Mouse (Mus musculus) kidney, adult 9 months (tissue): Measurements from ENCODE around the gene Rnf144a.
"Not testable (repeated sequence)": the region's sequence is repeated elsewhere in the genome, so short reads cannot be mapped to it uniquely, and the experiment has no call there.

Experiments
- DNase-seq: peaks from one replicate; pipeline ENCODE4 v3.0.0; 2022

Gene Rnf144a

DNA sequence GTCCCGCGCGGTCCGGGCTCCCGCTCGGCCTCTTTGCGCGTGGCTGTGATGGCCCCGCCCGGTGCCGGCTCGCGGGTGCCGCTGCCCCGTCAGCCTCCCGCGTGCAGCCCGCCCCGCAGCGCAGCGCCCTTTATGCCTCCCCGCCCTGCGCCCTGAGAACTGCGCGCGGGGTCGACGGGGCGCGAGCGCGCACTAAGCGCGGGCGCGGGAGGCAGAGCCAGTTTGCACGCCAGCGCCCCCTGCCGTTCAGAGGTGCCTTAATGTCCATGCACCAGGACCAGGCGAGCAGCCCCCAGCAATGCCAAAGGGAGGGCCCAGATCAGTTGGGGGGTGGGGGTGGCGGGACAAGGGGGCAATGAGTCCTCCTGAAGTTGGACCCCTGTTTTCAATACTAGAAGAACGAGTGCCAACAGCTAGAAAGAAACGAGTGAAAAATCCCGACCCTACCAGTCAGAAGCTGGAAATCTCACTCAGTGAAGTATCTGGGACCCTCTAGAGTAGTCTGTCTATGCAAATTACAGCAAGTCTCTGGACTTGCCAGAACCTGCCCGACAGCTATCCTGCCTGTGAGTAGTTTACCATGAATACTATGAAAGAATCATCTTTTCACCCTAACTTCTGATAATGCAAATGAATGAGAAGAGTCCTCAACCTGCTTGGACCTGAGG lies at the start of gene Rnf144a:
Gene Rnf144a (minus strand): TSS at position 151 of the 668 bp plus-strand sequence.
- peak; percentile 80 for DNase-seq

DNA sequence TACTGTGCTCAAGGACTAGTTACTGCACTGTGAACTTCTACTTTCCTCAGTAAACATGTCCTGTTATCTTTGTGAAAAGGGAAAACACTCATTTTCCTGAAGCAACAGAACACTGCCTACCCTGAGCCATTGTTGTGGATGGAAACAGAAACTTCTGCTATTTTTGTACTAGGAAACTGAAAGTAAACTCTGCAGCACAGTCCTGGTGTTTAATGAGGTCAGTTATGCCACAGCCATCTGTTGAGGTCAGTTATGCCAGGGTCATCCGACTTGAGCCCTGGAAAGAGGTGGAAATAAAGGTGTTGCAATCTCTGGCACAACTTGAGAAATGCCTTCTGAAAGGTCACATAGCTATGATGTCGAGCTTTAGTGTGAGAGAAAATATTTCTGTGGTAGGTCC lies 45.0 kb upstream of the Rnf144a start:
- DNase-seq, result peak; percentile 52

DNA sequence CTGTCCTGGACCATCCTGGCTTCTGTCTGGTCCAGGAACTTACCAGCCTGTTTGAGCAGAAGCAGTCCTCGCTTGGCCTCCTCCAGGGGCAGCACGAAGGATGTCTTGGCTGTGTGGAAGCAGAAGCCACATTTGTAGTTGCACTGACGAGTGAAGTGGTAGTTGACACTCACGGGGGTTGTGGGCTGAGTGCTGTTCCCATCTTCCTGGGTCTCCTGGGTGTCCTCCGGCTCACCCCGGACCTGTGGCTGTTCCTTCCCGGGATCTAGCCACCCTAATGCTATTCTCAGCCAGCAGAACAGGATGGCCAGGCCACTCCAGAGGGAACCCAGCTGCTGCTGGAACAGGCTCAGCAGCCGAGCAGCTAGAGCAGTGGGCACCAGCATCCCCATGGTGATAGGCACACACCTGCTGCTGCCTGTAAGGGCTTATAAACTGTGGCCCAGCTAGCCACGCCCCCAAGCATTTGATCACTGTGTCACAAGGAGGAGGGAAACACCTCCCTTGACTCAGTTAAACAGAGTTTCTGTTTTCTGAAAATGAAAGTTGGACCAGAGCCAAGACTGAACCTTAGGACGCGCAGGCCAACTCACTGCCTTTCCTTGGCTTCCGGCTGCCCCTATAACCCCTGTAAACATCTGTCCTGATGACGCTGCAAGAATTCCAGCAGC lies 41.1 kb upstream of the Rnf144a start, which contains the start of gene Rsad2:
Gene Rsad2 (minus strand): TSS at position 425 of the 671 bp plus-strand sequence.
- peak; percentile 87 for DNase-seq

DNA sequence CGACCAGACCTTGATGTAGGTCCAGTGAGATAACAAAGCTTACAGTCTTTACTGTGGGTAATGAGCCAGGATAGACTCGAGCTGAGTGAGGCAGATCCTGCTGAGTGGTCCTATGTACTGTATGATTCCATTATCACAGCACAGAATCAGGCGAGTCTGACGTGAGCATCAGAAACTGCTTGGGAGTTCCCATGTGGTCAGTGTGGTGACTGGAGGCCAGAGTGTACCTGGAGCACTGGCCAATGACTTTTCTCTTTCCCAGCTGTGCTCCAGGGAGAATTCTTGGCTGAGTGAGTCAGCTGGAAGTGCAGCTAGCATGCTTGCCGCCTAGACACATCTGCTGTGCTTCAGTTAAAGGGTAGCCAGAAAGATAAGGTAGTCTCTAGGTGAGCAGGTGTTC lies 39.6 kb upstream of the Rnf144a start:
- DNase-seq, result no peak

DNA sequence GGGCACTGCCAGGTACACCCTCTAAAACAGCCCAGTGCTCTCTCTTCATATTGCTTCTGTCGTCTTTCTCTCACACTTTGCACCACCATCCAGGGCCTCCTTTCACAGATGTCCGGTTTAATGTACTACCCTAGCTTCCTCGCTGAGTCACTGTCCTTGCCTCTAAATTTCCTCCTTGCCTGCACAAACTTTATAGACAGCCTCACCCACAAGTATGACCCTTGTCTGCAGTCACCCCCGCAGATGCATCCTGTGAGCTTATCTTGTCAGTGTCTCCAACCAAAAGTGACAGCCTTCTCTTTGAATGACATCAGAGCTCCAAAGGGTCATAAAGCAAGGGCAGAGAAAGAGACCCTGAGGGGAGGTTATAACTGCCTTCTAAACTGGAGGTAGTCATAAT lies 37.9 kb upstream of the Rnf144a start:
- no peak for DNase-seq

DNA sequence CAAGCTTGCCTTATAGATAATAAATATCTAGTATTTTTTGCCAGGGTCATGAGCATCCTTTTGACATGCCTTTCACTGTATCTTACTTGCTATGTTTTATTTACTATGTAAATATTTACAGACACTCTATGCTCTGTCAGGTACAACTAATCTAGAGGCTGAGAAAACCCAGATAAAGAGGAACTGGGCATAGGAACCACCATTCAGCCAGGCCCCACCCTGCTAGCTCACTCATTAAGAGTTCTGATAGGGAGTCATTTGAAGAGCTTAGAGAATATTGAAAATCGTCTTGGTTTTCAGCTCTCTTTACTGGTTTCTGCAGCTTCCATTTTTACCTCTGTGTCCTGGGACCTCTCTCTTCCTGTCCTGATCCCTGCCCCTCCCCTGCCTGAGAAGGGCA lies 36.1 kb upstream of the Rnf144a start:
- DNase-seq, result no peak

DNA sequence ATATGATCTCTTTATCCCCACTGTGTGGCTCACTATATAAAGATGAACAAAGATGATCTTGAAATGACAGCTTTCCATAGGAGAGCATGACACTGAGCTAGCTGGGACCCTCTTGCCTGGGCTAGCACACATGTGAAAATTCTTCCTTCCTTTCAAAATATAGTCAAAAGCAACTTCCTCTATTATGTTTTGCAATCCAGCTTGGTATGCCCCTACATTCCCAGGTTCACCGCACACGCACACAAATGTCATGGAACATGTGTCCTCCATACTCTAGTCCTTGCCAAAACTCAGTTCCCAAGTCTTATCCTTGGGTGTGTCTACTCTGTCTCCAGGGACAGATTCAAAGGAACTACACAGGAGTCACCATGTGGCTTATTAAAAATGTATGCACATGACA lies 34.4 kb upstream of the Rnf144a start:
- DNase-seq, result no peak

DNA sequence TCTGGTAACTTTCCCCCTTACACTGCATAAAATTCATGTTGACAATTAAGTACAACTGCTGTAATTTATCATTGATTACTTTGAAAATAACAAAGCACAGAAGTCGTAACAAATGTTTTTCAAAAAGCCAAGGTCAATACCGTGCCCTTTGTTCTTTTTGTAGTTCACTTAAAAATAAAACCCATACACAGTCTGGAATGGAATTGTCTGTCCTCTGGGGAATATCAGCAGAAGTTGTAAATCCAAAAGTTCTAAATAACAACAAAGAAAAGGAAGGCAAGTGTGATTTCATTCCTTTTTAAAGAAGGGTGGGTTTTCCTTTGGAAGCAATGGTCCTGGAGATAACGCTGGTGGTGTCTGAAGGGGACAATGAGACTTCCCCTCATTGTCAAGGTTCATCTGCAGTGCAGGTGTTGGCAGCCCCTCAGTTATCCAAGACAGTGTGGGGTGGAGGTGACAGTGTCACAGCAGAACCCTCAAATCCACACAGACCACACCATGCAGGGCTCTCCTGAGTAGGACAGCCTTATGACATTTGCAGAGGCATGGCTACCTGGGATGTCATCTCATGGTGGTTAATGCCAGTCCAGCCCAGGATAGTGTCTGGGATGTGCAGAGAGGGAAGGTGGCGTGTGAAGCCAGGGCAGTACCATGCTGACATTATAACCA lies 31.5 kb upstream of the Rnf144a start:
- DNase-seq, result peak; percentile 43

DNA sequence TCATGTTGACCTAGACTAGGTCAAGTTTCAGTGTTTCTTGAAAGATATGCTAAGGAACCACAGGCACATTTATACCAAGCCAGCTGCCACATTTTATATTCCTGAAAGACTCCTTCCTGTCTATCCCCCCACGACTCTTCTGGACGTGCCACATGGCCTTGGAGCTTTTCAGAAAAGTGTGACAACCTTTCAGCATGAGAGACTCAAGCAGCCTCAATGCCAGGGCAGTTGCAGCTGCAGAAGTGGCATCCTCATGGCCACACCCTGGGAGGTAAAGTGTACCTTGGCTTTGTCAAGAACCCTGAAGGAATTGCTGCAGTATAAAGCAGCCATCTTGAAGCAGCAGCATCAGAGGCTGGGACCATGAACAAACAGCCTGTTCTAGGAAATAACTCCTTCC lies 29.5 kb upstream of the Rnf144a start:
- DNase-seq, result no peak

DNA sequence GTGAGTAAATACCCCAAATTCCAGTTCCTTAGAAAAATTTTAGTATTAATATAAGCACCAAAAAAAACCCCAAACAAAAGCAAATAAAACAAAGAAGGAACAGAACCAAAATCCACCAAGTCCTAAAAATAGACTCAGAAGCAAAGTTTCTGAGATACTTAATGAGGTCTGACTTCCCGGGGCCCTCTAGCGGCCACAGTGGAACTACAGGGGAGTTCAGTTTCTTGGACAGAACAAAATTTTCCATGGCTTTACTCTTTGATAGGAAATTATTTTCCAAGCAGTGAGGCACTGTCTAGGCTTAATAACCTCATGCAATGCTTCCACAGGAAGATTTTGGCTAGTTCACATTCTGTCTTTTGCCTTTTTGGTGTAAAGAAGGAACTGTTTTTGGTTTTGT lies 29.0 kb upstream of the Rnf144a start:
- DNase-seq, result peak; percentile 84

DNA sequence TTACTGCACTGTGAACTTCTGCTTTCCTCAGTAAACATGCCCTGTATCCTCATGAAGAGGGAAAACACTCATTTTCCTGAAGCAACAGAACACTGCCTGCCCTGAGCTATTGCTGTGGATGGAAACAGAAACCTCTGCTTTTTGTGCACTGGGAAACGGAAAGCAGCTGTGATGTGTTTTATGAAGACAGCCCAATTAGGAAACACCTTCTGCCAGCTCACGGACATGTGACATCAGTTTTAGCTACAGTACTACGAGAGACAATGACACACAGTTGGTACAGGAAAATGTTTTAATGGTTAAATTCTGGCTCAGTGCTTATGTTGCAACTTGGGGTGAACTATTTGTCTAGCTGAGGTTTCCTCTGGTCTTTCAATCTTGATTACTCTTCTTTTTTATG lies 24.3 kb upstream of the Rnf144a start:
- DNase-seq, result peak; percentile 43

DNA sequence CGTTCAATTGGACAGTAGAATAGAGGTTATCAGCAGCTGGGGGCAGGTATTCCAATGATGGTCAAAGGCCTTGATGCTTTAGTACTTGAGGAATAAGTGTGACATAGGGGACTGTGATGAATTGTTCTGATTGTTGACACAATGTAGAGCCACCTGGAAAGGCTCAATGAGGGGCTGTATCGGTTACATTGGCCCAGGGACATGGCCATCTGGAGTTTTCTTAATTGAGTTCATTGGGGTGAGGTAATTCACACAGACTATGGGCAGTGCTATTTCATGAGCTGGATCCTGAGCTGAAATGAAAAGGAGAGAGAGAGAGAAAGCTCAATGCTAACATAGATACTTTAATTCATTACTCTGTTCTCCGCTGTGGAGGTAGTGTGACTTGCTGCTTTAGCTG lies 22.9 kb upstream of the Rnf144a start:
- DNase-seq, result no peak

DNA sequence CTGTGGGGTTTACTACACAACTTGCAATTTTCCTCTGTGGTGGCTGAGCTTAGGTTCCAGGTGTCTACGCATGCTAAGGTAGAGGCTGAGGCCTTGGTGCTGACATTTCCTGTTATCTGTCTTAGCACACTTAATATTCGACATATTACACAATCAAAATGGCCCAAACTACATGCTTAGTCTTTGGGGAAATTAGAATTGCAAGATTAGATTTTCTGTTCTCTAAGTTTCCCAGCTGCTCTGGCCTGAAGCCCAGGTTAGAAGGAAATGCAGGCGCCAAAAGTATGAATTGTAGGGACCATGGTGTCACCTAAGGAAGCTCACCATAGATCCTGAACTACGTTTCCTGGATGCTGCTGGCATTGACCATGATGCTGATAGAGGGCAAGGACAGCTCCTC lies 21.3 kb upstream of the Rnf144a start:
- peak; percentile 56 for DNase-seq

DNA sequence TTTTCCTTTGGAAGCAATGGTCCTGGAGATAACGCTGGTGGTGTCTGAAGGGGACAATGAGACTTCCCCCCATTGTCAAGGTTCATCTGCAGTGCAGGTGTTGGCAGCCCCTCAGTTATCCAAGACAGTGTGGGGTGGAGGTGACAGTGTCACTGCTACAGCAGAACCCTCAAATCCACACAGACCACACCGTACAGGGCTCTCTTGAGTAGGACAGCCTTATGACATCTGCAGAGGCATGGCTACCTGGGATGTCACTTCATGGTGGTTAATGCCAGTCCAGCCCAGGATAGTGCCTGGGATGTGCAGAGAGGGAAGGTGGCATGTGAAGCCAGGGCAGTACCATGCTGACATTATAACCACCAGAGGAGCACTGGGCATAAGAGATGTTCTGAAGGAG lies 13.7 kb upstream of the Rnf144a start:
- DNase-seq, result not testable (repeated sequence)

DNA sequence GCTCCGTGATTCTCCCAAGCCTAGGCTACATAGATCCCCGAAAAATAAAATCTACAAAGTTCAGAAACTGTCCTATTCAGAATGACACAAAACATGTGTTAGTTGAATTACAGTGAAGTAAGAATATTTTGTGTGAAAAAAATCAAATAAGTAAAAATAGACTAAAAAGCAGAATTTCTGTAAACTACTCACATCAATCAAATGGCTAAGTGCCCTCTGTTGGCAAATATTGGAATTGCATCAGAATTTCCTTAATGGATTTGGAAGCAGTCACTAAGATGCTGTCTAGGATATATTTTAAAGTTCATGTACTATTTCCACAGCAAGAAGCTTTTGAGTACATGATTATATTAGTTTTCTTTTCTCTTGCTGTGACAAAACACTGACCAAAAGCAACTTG lies 9.8 kb upstream of the Rnf144a start:
- DNase-seq, result peak; percentile 62

DNA sequence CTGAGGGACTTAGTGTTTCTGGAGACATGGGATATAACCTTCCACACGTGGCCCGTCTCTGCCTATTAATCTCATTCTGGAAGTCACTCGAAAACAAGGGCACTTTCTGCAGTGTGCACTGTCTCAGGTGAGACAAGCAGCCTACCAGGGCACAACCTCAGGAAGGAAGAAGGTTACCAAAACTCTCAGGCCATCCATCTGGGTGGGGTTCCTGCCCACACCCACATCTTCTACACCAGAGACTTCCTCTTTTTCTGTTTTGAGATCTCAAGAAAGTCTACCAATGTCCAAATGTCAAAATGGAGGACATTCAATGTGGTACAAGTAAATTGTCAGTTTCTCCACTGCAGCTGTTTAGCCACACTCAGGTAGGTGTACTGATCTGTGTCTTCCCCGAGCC lies 3.3 kb upstream of the Rnf144a start:
- no peak for DNase-seq

DNA sequence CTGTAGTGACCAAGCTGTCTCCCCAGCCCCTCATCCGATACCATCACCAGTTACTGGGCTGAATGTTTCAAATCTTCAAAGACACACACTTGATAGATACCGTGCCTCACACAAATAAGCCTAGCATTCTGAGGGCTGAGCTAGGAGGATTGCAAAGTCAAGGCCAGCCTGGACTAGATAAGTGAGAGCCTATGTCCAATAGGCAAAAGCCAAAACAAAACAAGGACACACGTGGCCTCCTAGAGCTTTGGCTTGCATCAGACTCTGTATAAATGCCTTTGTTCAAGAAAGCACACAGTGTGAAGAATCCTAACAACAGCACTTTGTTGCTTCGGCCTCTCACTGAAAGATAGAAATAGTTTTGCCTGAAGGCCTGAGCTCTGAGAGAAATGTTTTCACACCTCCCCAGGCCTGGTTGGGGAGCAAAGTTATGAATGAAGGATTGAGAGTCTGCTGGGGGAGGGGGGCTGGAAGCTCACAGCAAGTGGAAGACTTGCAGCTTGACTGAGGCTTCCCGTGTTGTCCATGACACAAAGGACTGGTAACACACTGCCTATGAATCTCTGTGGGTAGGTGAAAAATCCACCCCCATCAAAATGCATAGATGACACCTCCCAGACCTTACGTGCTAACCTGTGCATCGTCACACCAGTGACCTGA lies 1.7 kb upstream of the Rnf144a start:
- DNase-seq, result no peak

DNA sequence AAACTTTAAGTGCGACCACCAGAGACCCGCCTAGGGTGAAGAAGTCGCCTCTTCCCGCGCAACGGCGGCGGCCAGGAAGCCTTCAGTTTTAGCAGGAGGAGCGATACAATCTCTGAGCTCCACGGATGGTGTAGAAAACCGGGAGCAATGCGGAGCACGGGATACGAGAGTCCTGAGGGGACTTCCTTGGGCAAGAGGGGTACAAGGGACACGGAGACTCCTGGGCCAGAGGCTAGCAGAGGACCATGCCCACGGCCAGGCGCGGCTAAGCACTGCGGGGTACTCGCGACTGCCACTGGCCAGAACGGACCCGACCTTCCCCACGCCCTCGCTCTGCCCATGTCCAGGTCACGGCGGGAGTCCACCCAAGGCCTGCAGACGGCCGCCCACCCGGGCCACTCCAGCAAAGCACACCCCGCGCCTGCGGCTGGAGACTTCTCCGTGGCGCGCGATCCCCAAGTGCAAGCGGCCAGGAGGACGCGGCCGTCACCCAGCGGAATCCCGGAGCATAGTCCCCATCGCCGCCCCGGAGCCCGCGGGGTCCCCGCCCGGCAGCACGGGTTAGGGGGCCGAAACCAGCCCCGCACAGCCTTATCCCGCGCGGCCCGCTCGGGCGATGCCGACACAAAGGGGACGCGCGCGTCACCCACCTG lies 477 bp downstream of the Rnf144a start:
- no peak for DNase-seq

DNA sequence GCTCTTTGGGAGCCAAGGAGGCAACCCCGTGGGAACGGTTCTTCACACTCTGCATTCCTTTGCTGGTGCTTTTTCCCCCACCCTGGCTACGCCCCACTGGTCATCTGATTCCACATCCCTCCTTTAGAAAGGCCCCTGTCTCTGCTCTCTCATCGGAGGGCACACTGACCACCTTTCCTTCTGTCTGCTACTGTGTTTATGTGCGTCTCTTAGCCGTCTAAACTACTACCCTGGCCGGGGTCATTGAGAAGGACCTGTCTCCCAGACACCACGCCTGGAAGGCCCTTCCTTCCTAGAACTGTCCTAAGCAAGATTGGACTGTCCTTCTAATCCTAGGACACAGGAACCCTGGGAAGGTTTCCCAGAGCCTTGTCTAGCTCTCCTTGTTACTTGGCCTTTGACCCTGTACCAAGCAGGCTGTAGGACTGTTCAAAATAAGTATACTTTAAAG lies 1.1 kb downstream of the Rnf144a start:
- peak; percentile 42 for DNase-seq

DNA sequence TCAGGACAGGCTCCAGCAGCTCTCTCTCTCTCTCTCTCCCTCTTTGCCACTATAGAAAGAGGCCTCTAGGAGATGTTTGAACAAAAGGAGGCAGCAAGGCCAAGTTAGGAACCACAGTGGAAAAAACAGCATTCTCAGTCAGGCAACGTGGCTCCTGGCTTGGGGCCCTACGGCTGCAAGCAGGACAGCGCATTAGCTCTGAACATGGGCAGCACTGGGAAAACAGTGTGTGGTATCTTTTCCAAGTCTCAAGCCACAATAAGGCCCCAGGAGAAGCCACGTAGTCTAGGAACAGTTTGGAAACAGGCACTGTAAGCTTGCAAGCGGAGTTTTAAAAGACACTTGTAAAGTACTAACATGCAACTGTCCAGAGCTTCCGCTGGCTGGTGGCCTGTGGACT lies 2.3 kb downstream of the Rnf144a start:
- DNase-seq, result no peak

DNA sequence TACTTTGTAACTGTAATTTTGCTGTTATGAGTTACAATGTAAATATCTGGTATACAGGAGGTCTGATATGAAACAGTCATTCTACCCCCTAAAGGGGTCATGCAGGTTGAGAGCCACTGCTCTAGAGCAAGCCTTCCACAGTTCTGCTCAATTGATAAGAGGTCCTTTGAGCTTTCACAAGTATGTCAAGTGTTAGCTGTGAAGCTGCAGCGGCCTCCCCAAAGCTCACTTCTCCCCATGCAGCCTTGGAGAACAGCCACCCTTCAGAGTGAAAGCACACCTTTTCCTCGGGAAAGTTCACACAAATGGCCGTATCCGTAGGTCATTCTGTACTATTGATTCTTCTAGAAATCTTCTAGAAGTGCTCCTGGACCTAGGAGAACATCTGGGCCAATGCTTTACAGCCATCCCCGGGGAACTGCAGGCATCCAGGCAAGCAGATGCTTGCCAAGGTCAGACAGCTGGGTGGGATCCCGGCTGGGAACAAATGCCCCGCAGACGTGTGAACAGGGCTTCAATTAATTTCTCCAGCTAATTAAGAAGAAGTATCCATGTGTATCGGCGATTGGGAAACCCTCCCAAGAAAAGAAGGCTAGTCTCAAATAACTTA lies 3.1 kb downstream of the Rnf144a start:
- DNase-seq, result no peak

DNA sequence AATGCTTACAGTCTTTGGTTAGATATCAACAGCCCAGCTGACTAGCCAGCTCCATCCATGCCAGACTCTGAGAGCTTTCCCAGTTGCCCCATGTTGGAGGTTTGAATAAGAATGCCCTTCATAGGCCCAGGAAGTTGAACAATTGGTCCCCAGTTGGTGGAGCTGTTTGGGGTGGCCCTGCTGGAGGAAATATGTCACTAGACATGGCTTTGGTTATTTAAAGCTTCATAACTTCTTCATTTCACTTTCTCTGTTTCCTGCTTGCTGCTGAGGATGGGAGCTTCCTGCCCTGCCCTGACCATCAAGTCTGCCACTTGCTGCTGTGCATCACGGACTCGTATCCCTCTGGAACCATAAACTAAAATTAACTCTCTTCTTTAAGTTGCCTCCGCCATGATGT lies 4.6 kb downstream of the Rnf144a start:
- DNase-seq, result no peak

DNA sequence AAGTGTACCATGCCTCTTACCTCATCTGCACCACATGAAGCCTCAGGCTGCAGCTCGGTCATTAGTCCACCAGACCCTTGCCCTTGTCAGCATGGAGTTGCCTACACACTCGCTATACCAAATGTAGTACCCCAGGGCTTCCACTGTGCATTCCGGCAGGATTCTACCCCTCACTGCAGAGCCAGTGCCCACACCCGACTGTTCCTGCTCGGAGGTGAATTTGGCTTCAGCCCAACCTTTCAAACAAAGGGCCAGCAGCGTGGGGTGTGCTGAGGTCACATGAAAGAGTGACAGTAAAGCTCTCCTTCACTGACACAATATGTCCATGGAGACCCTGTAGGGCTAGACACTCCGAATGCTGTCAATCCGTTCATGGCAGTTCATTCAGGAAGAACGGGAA lies 6.3 kb downstream of the Rnf144a start:
- DNase-seq, result no peak
